Mouse (Mus musculus): ENCODE results near the gene Lpcat3. TPM values are rescaled to one million over a fixed set of nuclear protein-coding genes. Genes with fewer than 3 reads are reported as not detected.
"Not testable (repeated sequence)": the region's sequence is repeated elsewhere in the genome, so short reads cannot be mapped to it uniquely, and the experiment has no call there.

Gene Lpcat3
- polyA plus RNA-seq, 1 experiment = 119 TPM

- peaks cover 95% of the 10 kb centered on the region for H3K36me3 ChIP-seq (replicated peaks; ENCODE audit: low read length)
- H3K27me3 ChIP-seq (replicated peaks) = no peaks in the 10 kb centered on the region
- H3K4me1 ChIP-seq = peaks cover 26% of the 10 kb centered on the region
- H3K4me3 ChIP-seq (replicated peaks) = no peak overlapping the region
- no peak for TF ChIP-seq GATA1 (IDR thresholded peaks at IDR 0.05; ENCODE audit: borderline replicate concordance, low read length)
- TF ChIP-seq FLI1 (IDR thresholded peaks at IDR 0.05; ENCODE audit: low read length) = no peak
- H3K9me3 ChIP-seq = peaks cover 12% of the 10 kb centered on the region; the same call in 1 of the 2 replicates
These were observed 11.8 kb downstream of the Lpcat3 start for GRCm38 (mm10) chr6:124674591-124674990.

GRCm38 (mm10) chr6:124676171-124676570, 13.3 kb downstream of the Lpcat3 start:
- TF ChIP-seq FLI1 (IDR thresholded peaks at IDR 0.05; ENCODE audit: low read length) (no peak), GATA1 (IDR thresholded peaks at IDR 0.05; ENCODE audit: borderline replicate concordance, low read length) (no peak)
- Histone ChIP-seq H3K4me3 (replicated peaks) (no peak overlapping the region), H3K27me3 (replicated peaks) (no peaks in the 10 kb centered on the region), H3K36me3 (replicated peaks; ENCODE audit: low read length) (peaks cover 94% of the 10 kb centered on the region), H3K4me1 (peaks cover 16% of the 10 kb centered on the region), H3K9me3 (peaks cover 12% of the 10 kb centered on the region; the same call in 1 of the 2 replicates)

- Histone ChIP-seq H3K36me3 (replicated peaks; ENCODE audit: low read length) (peaks cover 75% of the 10 kb centered on the region), H3K4me1 (peaks cover 25% of the 10 kb centered on the region)
- TF ChIP-seq FLI1 (IDR thresholded peaks at IDR 0.05; ENCODE audit: low read length) (no peak), GATA1 (IDR thresholded peaks at IDR 0.05; ENCODE audit: borderline replicate concordance, low read length) (no peak)
These were observed 15.9 kb downstream of the Lpcat3 start for GRCm38 (mm10) chr6:124678769-124679168.

DNA sequence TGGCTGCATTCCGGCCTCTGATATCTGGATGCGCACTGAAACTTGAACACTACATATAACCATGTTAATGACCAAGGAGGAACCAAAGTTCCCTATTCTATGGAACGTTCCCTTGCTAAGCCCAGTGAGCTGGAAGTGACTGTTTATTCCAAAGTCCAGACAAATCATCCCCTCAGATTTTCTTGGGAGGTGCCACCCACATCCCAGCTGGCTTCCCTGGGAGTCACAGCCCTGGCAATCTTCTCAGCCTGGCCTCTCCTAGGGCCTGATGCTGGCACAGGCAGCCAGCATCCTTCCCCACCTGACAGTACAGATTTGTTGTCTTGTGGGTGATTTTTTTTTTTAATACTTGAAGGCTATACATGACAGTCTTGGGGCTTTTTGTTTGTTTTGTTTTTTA, 16.7 kb downstream of the Lpcat3 start:
- H3K36me3 ChIP-seq (replicated peaks; ENCODE audit: low read length) = peaks cover 68% of the 10 kb centered on the region
- no peak for TF ChIP-seq FLI1 (IDR thresholded peaks at IDR 0.05; ENCODE audit: low read length)
- TF ChIP-seq GATA1 (IDR thresholded peaks at IDR 0.05; ENCODE audit: borderline replicate concordance, low read length) = no peak
- H3K4me3 ChIP-seq (replicated peaks) = no peak overlapping the region
- peaks cover 31% of the 10 kb centered on the region for H3K4me1 ChIP-seq
- no peaks in the 10 kb centered on the region for H3K27me3 ChIP-seq (replicated peaks)
- H3K9me3 ChIP-seq = 0 out of 2 replicates have a peak, but pooled peaks cover 2% of the 10 kb centered on the region

More at GRCm38 (mm10) chr6:124678769-124679168, 15.9 kb downstream of the Lpcat3 start:
- Histone ChIP-seq H3K4me3 (replicated peaks) (no peak overlapping the region), H3K27me3 (replicated peaks) (no peaks in the 10 kb centered on the region), H3K9me3 (peaks cover 9% of the 10 kb centered on the region; the same call in 1 of the 2 replicates)

- not testable (repeated sequence) for H3K9me3 ChIP-seq; H3K4me3 ChIP-seq (replicated peaks); H3K27me3 ChIP-seq (replicated peaks)
- H3K36me3 ChIP-seq (replicated peaks; ENCODE audit: low read length) = peaks cover 49% of the 10 kb centered on the region
- peaks cover 59% of the 10 kb centered on the region for H3K4me1 ChIP-seq
These were observed 19.5 kb downstream of the Lpcat3 start for GRCm38 (mm10) chr6:124682291-124682690.

- H3K9me3 ChIP-seq = no peaks in the 10 kb centered on the region
- H3K4me3 ChIP-seq (replicated peaks) = no peak overlapping the region
- TF ChIP-seq GATA1 (IDR thresholded peaks at IDR 0.05; ENCODE audit: borderline replicate concordance, low read length) = no peak
- peaks cover 74% of the 10 kb centered on the region for H3K4me1 ChIP-seq
- peaks cover 38% of the 10 kb centered on the region for H3K36me3 ChIP-seq (replicated peaks; ENCODE audit: low read length)
- H3K27me3 ChIP-seq (replicated peaks) = no peaks in the 10 kb centered on the region
These were observed 21.0 kb downstream of the Lpcat3 start for GRCm38 (mm10) chr6:124683591-124684417.

DNA sequence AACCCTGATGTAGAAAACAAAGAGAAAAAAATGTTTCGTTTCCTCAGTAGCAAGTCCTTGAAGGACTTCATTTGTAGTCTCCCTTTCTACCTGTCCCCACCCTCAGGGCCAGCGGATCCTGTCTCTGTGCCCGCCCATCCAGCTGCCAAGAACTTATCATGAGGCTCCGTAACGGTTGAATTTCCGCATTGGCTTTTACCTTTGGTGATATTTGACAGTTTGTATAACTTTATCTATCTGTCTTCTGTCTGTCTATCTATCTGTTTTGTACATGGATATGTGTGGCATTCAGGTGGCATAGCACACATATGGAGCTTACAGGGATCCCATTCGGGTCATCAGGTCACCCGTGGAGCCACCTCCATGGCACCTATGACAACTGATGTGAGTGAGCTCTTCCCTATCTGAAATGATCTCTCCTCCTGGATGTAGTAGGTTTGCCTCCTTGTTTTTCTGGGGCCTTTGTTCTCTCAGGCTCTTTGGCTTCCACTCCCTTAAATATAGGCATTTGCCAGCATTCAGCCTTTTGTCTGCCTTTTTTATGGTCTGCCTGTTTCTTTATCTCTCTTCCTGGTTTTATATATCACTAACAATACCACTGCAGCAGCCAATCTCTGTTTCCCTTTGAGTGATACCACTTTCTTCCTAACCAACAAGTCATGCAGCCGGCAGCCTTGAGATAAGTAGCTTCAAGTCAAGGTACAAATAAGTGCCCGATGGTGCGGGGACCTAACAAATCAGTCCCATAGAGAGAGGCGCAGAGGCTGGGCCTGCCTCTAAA, 23.0 kb downstream of the Lpcat3 start:
- TF ChIP-seq FLI1 (IDR thresholded peaks at IDR 0.05; ENCODE audit: low read length) (no peak), GATA1 (IDR thresholded peaks at IDR 0.05; ENCODE audit: borderline replicate concordance, low read length) (no peak)
- H3K36me3 ChIP-seq (replicated peaks; ENCODE audit: low read length) = peaks cover 29% of the 10 kb centered on the region
- peak overlapping the region; percentile 70 for H3K4me3 ChIP-seq (replicated peaks)
- H3K9me3 ChIP-seq = no peaks in the 10 kb centered on the region
- H3K4me1 ChIP-seq = peaks cover 83% of the 10 kb centered on the region
- H3K27me3 ChIP-seq (replicated peaks) = no peaks in the 10 kb centered on the region

DNA sequence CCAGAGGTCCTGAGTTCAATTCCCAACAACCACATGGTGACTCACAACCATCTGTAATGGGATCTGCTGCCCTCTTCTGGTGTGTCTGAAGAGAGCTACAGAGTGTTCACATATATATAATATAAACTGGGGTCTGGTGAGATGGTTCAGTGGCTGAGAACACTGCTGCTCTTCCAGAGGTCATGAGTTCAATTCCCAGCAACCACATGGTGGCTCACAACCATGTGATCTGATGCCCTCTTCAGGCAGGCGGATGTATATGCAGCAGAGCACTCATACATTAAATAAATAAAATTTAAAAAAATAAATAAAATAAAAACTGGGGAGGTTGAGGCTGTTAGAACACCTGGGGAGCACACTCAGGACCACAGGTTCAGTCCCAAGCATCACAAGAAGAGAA, 23.8 kb downstream of the Lpcat3 start:
- Histone ChIP-seq H3K36me3 (replicated peaks; ENCODE audit: low read length) (peaks cover 25% of the 10 kb centered on the region), H3K4me1 (peaks cover 77% of the 10 kb centered on the region)
- H3K9me3 ChIP-seq; H3K27me3 ChIP-seq (replicated peaks); H3K4me3 ChIP-seq (replicated peaks): not testable (repeated sequence)

DNA sequence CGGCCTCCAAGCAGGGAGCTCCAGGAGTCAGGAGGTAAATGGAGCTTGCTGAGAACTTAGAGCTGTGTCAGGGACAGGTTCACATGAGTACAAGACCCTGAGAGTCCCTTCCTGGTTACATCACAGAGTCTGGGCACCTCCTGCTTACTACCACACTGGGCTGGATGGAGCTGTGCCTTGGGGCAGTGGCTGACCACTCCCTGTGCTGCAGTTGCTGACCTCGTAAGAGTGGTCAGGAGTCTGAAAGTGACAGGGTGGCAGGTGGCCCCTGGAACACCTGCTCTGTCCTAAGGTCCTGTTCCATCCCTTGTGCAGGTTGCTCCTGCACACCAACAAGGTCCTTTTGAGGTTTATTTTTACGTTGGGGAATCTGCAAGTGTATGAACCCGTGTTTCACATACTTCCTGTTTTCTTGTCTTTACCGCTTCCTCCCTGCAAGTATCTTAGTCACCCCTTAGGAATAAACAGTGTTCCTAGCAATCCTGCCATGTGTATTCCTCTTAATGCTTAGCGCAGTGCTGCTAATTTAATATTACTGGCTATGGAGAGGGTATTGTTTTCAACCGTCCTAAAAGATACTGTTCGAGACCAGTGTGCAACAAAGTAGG, 25.4 kb downstream of the Lpcat3 start:
- peak overlapping the region; percentile 85 for H3K4me3 ChIP-seq (replicated peaks)
- H3K27me3 ChIP-seq (replicated peaks) = no peaks in the 10 kb centered on the region
- no peak for TF ChIP-seq FLI1 (IDR thresholded peaks at IDR 0.05; ENCODE audit: low read length)
- TF ChIP-seq GATA1 (IDR thresholded peaks at IDR 0.05; ENCODE audit: borderline replicate concordance, low read length) = no peak
- peaks cover 76% of the 10 kb centered on the region for H3K4me1 ChIP-seq
- 0 out of 2 replicates have a peak, but pooled peaks cover 3% of the 10 kb centered on the region for H3K9me3 ChIP-seq
- H3K36me3 ChIP-seq (replicated peaks; ENCODE audit: low read length) = peaks cover 36% of the 10 kb centered on the region

DNA sequence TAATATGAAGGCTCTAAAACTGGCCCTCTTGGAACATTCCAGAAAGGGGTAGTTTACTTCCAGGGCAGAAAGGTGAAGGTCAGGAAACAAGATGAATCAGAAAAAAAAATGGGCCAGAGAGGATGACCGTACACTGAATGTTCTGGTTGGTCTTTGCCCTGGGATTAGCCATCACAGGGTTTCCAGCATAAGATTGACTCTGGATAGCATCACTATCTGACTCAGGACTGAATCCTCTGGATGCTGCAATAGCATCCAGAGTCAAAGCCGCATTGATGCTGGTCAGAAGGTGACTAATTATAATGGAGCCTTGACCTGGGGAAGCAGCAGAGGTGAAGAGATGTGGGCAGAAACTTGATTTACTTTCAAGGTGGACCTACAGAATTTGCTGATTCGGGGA, 26.2 kb downstream of the Lpcat3 start:
- H3K9me3 ChIP-seq = 0 out of 2 replicates have a peak, but pooled peaks cover 3% of the 10 kb centered on the region
- peaks cover 44% of the 10 kb centered on the region for H3K36me3 ChIP-seq (replicated peaks; ENCODE audit: low read length)
- H3K4me3 ChIP-seq (replicated peaks) = no peak overlapping the region
- TF ChIP-seq GATA1 (IDR thresholded peaks at IDR 0.05; ENCODE audit: borderline replicate concordance, low read length) = no peak
- no peak for TF ChIP-seq FLI1 (IDR thresholded peaks at IDR 0.05; ENCODE audit: low read length)
- no peaks in the 10 kb centered on the region for H3K27me3 ChIP-seq (replicated peaks)
- peaks cover 74% of the 10 kb centered on the region for H3K4me1 ChIP-seq
